Mouse (Mus musculus): Measurements from ENCODE around the gene Rnf169. TPM values are rescaled to one million over a fixed set of nuclear protein-coding genes. Genes with fewer than 3 reads are reported as not detected.

Gene Rnf169
- polyA plus RNA-seq, 1 experiment from 2014 or later = 4.4 TPM

- no peak for TF ChIP-seq CTCF (IDR thresholded peaks at IDR 0.05; ENCODE audit: low read depth)
- no peak overlapping the region for H3K4me3 ChIP-seq (replicated peaks; ENCODE audit: low read depth, low read length)
- DNase-seq (ENCODE audit: low spot score) (no peak), ATAC-seq (replicated peaks; ENCODE audit: low FRiP score, low read depth) (no peak)
- 99% methylated on average over 3 of the region's 3 CpGs for WGBS
- H3K9ac ChIP-seq (ENCODE audit: low read depth, low read length) = no peak overlapping the region
- no peak overlapping the region for H3K27ac ChIP-seq
- no peaks in the 10 kb centered on the region for H3K4me1 ChIP-seq (replicated peaks; ENCODE audit: insufficient read depth, low read length)
- no peaks in the 10 kb centered on the region for H3K27me3 ChIP-seq (ENCODE audit: insufficient read depth, low read length)
- peaks cover 35% of the 10 kb centered on the region for H3K36me3 ChIP-seq (ENCODE audit: insufficient read depth, low read length)
- no peaks in the 10 kb centered on the region; the same call in 1 of the 2 replicates for H3K9me3 ChIP-seq (replicated peaks; ENCODE audit: low read length)
- no peak overlapping the region for H3K4me2 ChIP-seq (ENCODE audit: low read length)
Observed at GRCm38 (mm10) chr7:99944520-99944919, 35.7 kb downstream of the Rnf169 start.

- WGBS = 97% methylated on average over 1 of the region's 1 CpGs
- peaks cover 25% of the 10 kb centered on the region for H3K36me3 ChIP-seq (ENCODE audit: insufficient read depth, low read length)
Observed at GRCm38 (mm10) chr7:99940669-99941068, 39.6 kb downstream of the Rnf169 start.

GRCm38 (mm10) chr7:99935758-99936157 lies 44.5 kb downstream of the Rnf169 start:
- DNase-seq (ENCODE audit: low spot score) = peak; percentile 34

More at GRCm38 (mm10) chr7:99940669-99941068, 39.6 kb downstream of the Rnf169 start:
- H3K4me1 ChIP-seq (replicated peaks; ENCODE audit: insufficient read depth, low read length) = no peaks in the 10 kb centered on the region
- no peak overlapping the region for H3K4me3 ChIP-seq (replicated peaks; ENCODE audit: low read depth, low read length)
- H3K9ac ChIP-seq (ENCODE audit: low read depth, low read length) = no peak overlapping the region
- ATAC-seq (replicated peaks; ENCODE audit: low FRiP score, low read depth) (no peak), DNase-seq (ENCODE audit: low spot score) (no peak)
- no peak overlapping the region for H3K4me2 ChIP-seq (ENCODE audit: low read length)
- H3K9me3 ChIP-seq (replicated peaks; ENCODE audit: low read length) = no peaks in the 10 kb centered on the region
- no peaks in the 10 kb centered on the region for H3K27me3 ChIP-seq (ENCODE audit: insufficient read depth, low read length)
- no peak for TF ChIP-seq CTCF (IDR thresholded peaks at IDR 0.05; ENCODE audit: low read depth)
- H3K27ac ChIP-seq = no peak overlapping the region

GRCm38 (mm10) chr7:99926916-99927714 lies 53.1 kb downstream of the Rnf169 start:
- peaks cover 40% of the 10 kb centered on the region for H3K36me3 ChIP-seq (ENCODE audit: insufficient read depth, low read length)
- ATAC-seq (replicated peaks; ENCODE audit: low FRiP score, low read depth) (no peak), DNase-seq (ENCODE audit: low spot score) (peak; percentile 79)
- H3K4me2 ChIP-seq (ENCODE audit: low read length) = no peak overlapping the region
- 80% methylated on average over 10 of the region's 10 CpGs for whole genome bisulfite sequencing
- H3K27me3 ChIP-seq (ENCODE audit: insufficient read depth, low read length) = no peaks in the 10 kb centered on the region
- H3K4me1 ChIP-seq (replicated peaks; ENCODE audit: insufficient read depth, low read length) = no peaks in the 10 kb centered on the region
- no peak overlapping the region for H3K9ac ChIP-seq (ENCODE audit: low read depth, low read length)
- TF ChIP-seq CTCF (IDR thresholded peaks at IDR 0.05; ENCODE audit: low read depth) = peak; percentile 76
- H3K9me3 ChIP-seq (replicated peaks; ENCODE audit: low read length) = no peaks in the 10 kb centered on the region
- no peak overlapping the region for H3K4me3 ChIP-seq (replicated peaks; ENCODE audit: low read depth, low read length)
- H3K27ac ChIP-seq = no peak overlapping the region

More at GRCm38 (mm10) chr7:99935758-99936157, 44.5 kb downstream of the Rnf169 start:
- Histone ChIP-seq H3K4me3 (replicated peaks; ENCODE audit: low read depth, low read length) (no peak overlapping the region), H3K4me1 (replicated peaks; ENCODE audit: insufficient read depth, low read length) (no peaks in the 10 kb centered on the region), H3K4me2 (ENCODE audit: low read length) (no peak overlapping the region), H3K9me3 (replicated peaks; ENCODE audit: low read length) (no peaks in the 10 kb centered on the region), H3K27me3 (ENCODE audit: insufficient read depth, low read length) (no peaks in the 10 kb centered on the region), H3K9ac (ENCODE audit: low read depth, low read length) (no peak overlapping the region), H3K36me3 (ENCODE audit: insufficient read depth, low read length) (peaks cover 31% of the 10 kb centered on the region), H3K27ac (no peak overlapping the region)
- peak; percentile 69 for TF ChIP-seq CTCF (IDR thresholded peaks at IDR 0.05; ENCODE audit: low read depth)
- WGBS = 62% methylated on average over 1 of the region's 1 CpGs
- ATAC-seq (replicated peaks; ENCODE audit: low FRiP score, low read depth) = no peak

GRCm38 (mm10) chr7:99920416-99920815 lies 59.8 kb downstream of the Rnf169 start:
- Histone ChIP-seq H3K36me3 (ENCODE audit: insufficient read depth, low read length) (peaks cover 23% of the 10 kb centered on the region), H3K27ac (no peak overlapping the region), H3K9ac (ENCODE audit: low read depth, low read length) (no peak overlapping the region), H3K27me3 (ENCODE audit: insufficient read depth, low read length) (no peaks in the 10 kb centered on the region), H3K4me1 (replicated peaks; ENCODE audit: insufficient read depth, low read length) (peaks cover 15% of the 10 kb centered on the region; the same call in 1 of the 2 replicates), H3K4me2 (ENCODE audit: low read length) (no peak overlapping the region), H3K9me3 (replicated peaks; ENCODE audit: low read length) (no peaks in the 10 kb centered on the region), H3K4me3 (replicated peaks; ENCODE audit: low read depth, low read length) (no peak overlapping the region)
- DNase-seq (ENCODE audit: low spot score) (no peak), ATAC-seq (replicated peaks; ENCODE audit: low FRiP score, low read depth) (no peak)
- WGBS = 64% methylated on average over 2 of the region's 2 CpGs
- no peak for TF ChIP-seq CTCF (IDR thresholded peaks at IDR 0.05; ENCODE audit: low read depth)

DNA sequence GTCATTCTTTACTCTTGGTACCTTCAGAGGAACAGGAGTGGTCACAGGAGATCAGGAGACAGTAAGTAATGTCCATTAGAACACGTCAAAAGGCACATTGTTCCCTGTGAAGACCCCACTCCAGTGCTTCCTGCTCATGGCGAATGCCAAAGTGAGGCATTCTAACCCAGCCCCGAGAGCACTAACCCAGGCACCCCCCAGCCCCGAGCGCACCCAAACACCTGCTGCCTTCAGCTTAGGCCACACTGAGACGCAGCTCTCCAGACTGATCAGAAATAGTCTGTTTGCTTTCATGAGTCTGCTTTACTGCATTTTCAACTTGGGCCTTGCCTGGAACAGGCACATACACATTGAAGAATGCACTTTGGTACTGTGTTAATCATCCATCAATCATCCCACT lies 60.3 kb downstream of the Rnf169 start:
- H3K27ac ChIP-seq = no peak overlapping the region
- no peak overlapping the region for H3K9ac ChIP-seq (ENCODE audit: low read depth, low read length)
- no peak overlapping the region for H3K4me2 ChIP-seq (ENCODE audit: low read length)
- H3K4me1 ChIP-seq (replicated peaks; ENCODE audit: insufficient read depth, low read length) = peaks cover 15% of the 10 kb centered on the region; the same call in 1 of the 2 replicates
- whole genome bisulfite sequencing = 98% methylated on average over 6 of the region's 6 CpGs
- H3K36me3 ChIP-seq (ENCODE audit: insufficient read depth, low read length) = peaks cover 18% of the 10 kb centered on the region
- no peaks in the 10 kb centered on the region for H3K27me3 ChIP-seq (ENCODE audit: insufficient read depth, low read length)
- H3K9me3 ChIP-seq (replicated peaks; ENCODE audit: low read length) = no peaks in the 10 kb centered on the region
- ATAC-seq (replicated peaks; ENCODE audit: low FRiP score, low read depth) (no peak), DNase-seq (ENCODE audit: low spot score) (no peak)
- no peak overlapping the region for H3K4me3 ChIP-seq (replicated peaks; ENCODE audit: low read depth, low read length)
- no peak for TF ChIP-seq CTCF (IDR thresholded peaks at IDR 0.05; ENCODE audit: low read depth)

All from kidney, postnatal 0 days (tissue).